Mouse (Mus musculus): Measurements from ENCODE around the gene Zfand2b. TPM values are rescaled to one million over a fixed set of nuclear protein-coding genes. Genes with fewer than 3 reads are reported as not detected.
A peak's percentile ranks its signal among the peaks of the same experiment; 100 is the strongest.

Zfand2b gene
- polyA plus RNA-seq (2016; fragmentation: Nextera tagmentation; extraction: Ambion mirVana), result 30.4 and 32.8 TPM in 2 replicates

- no peaks in the 10 kb centered on the region for H3K27me3 ChIP-seq
- peaks cover 14% of the 10 kb centered on the region for H3K4me1 ChIP-seq
- 1% methylated on average over 57 of the region's 59 CpGs for WGBS
- peak within 1 kb of the TSS; percentile 56 for H3K4me2 ChIP-seq
- H3K27ac ChIP-seq, result peak within 1 kb of the TSS; percentile 87
- peak within 1 kb of the TSS; percentile 61 for H3K4me3 ChIP-seq (replicated peaks)
- H3K9ac ChIP-seq, result peak within 1 kb of the TSS; percentile 55
- ATAC-seq (ENCODE audit: low FRiP score), result peak; percentile 98
- H3K9me3 ChIP-seq, result no peaks in the 10 kb centered on the region
- H3K36me3 ChIP-seq (replicated peaks), result peaks cover 32% of the 10 kb centered on the region
Observed at GRCm38 (mm10) chr1:75168472-75169464, at the start of gene Zfand2b. Gene Zfand2b, plus strand, starts transcription at chr1:75168646.

- no peaks in the 10 kb centered on the region for H3K9me3 ChIP-seq
- ATAC-seq (ENCODE audit: low FRiP score), result no peak
- H3K27ac ChIP-seq, result no peak overlapping the region
- no peak overlapping the region for H3K9ac ChIP-seq
- H3K36me3 ChIP-seq (replicated peaks), result no peaks in the 10 kb centered on the region
- H3K27me3 ChIP-seq, result no peaks in the 10 kb centered on the region
- H3K4me1 ChIP-seq, result peaks cover 12% of the 10 kb centered on the region
- H3K4me2 ChIP-seq, result no peak overlapping the region
- no peak overlapping the region for H3K4me3 ChIP-seq (replicated peaks)
- WGBS, result 78% methylated on average over 3 of the region's 3 CpGs
Observed at GRCm38 (mm10) chr1:75122211-75122610, 46.2 kb upstream of the Zfand2b start.

GRCm38 (mm10) chr1:75124346-75125321, 43.8 kb upstream of the Zfand2b start, which contains the start of gene Nhej1:
Gene Nhej1, minus strand, starts transcription at chr1:75125200.
- peak; percentile 97 for ATAC-seq (ENCODE audit: low FRiP score)
- Histone ChIP-seq H3K27me3 (0 out of 2 replicates have a peak, but pooled peaks cover 3% of the 10 kb centered on the region), H3K4me1 (peaks cover 12% of the 10 kb centered on the region), H3K27ac (peak within 1 kb of the TSS; percentile 95), H3K9ac (peak within 1 kb of the TSS; percentile 64), H3K9me3 (no peaks in the 10 kb centered on the region), H3K4me3 (replicated peaks) (peak within 1 kb of the TSS; percentile 61), H3K4me2 (peak within 1 kb of the TSS; percentile 62), H3K36me3 (replicated peaks) (no peaks in the 10 kb centered on the region)
- 2% methylated on average over 56 of the region's 56 CpGs for WGBS

GRCm38 (mm10) chr1:75125418-75125817, 43.0 kb upstream of the Zfand2b start:
- Histone ChIP-seq H3K27me3 (0 out of 2 replicates have a peak, but pooled peaks cover 3% of the 10 kb centered on the region), H3K4me1 (peaks cover 12% of the 10 kb centered on the region), H3K4me3 (replicated peaks) (peak overlapping the region; percentile 61), H3K36me3 (replicated peaks) (no peaks in the 10 kb centered on the region), H3K27ac (peak overlapping the region; percentile 95; the same call in 1 of the 2 replicates), H3K4me2 (peak overlapping the region; percentile 62), H3K9ac (peak overlapping the region; percentile 64), H3K9me3 (no peaks in the 10 kb centered on the region)
- 39% methylated on average over 5 of the region's 5 CpGs for WGBS
- no peak for ATAC-seq (ENCODE audit: low FRiP score)

- no peak overlapping the region for H3K4me3 ChIP-seq (replicated peaks)
- no peak overlapping the region for H3K9ac ChIP-seq
- no peak overlapping the region for H3K27ac ChIP-seq
- WGBS, result 79% methylated on average over 3 of the region's 3 CpGs
- H3K27me3 ChIP-seq, result peaks cover 10% of the 10 kb centered on the region; the same call in 1 of the 2 replicates
- H3K4me1 ChIP-seq, result peaks cover 12% of the 10 kb centered on the region
- H3K9me3 ChIP-seq, result no peaks in the 10 kb centered on the region
- no peak overlapping the region for H3K4me2 ChIP-seq
- ATAC-seq (ENCODE audit: low FRiP score), result no peak
- no peaks in the 10 kb centered on the region for H3K36me3 ChIP-seq (replicated peaks)
Observed at GRCm38 (mm10) chr1:75128641-75129040, 39.8 kb upstream of the Zfand2b start.

- no peaks in the 10 kb centered on the region for H3K4me1 ChIP-seq
- 69% methylated on average over 12 of the region's 12 CpGs for WGBS
- H3K36me3 ChIP-seq (replicated peaks), result peaks cover 30% of the 10 kb centered on the region
- H3K27me3 ChIP-seq, result peaks cover 12% of the 10 kb centered on the region; the same call in 1 of the 2 replicates
- H3K9ac ChIP-seq, result no peak within 1 kb of the TSS
- H3K4me2 ChIP-seq, result no peak within 1 kb of the TSS
- H3K9me3 ChIP-seq, result no peaks in the 10 kb centered on the region
- H3K27ac ChIP-seq, result no peak within 1 kb of the TSS
- no peak within 1 kb of the TSS for H3K4me3 ChIP-seq (replicated peaks)
- ATAC-seq (ENCODE audit: low FRiP score), result no peak
Observed at GRCm38 (mm10) chr1:75133421-75134207, 34.8 kb upstream of the Zfand2b start, which contains the start of gene Slc23a3. Gene Slc23a3, minus strand, starts transcription at chr1:75133890.

GRCm38 (mm10) chr1:75136293-75136692, 32.2 kb upstream of the Zfand2b start:
- Histone ChIP-seq H3K27ac (no peak overlapping the region), H3K9me3 (no peaks in the 10 kb centered on the region), H3K9ac (no peak overlapping the region), H3K4me3 (replicated peaks) (no peak overlapping the region), H3K4me1 (peaks cover 16% of the 10 kb centered on the region), H3K27me3 (peaks cover 8% of the 10 kb centered on the region; the same call in 1 of the 2 replicates), H3K4me2 (no peak overlapping the region), H3K36me3 (replicated peaks) (peaks cover 40% of the 10 kb centered on the region)
- no peak for ATAC-seq (ENCODE audit: low FRiP score)
- WGBS, result 91% methylated on average over 6 of the region's 6 CpGs

- no peak for ATAC-seq (ENCODE audit: low FRiP score)
- Histone ChIP-seq H3K4me2 (no peak overlapping the region), H3K4me3 (replicated peaks) (no peak overlapping the region), H3K27ac (no peak overlapping the region), H3K9me3 (no peaks in the 10 kb centered on the region), H3K27me3 (peaks cover 8% of the 10 kb centered on the region; the same call in 1 of the 2 replicates), H3K36me3 (replicated peaks) (peaks cover 40% of the 10 kb centered on the region), H3K4me1 (peaks cover 17% of the 10 kb centered on the region), H3K9ac (no peak overlapping the region)
- WGBS, result 90% methylated on average over 3 of the region's 3 CpGs
Observed at GRCm38 (mm10) chr1:75136730-75137129, 31.7 kb upstream of the Zfand2b start.

GRCm38 (mm10) chr1:75138448-75138847, 30.0 kb upstream of the Zfand2b start:
- Histone ChIP-seq H3K36me3 (replicated peaks) (peaks cover 40% of the 10 kb centered on the region), H3K9ac (no peak overlapping the region)
- WGBS, result 96% methylated on average over 2 of the region's 2 CpGs

GRCm38 (mm10) chr1:75140601-75141190, 27.8 kb upstream of the Zfand2b start:
- peak overlapping the region; percentile 87 for H3K4me3 ChIP-seq (replicated peaks)
- H3K4me2 ChIP-seq, result peak overlapping the region; percentile 95
- no peak overlapping the region for H3K27ac ChIP-seq
- H3K9ac ChIP-seq, result peak overlapping the region; percentile 93
- ATAC-seq (ENCODE audit: low FRiP score), result no peak
- peaks cover 49% of the 10 kb centered on the region for H3K36me3 ChIP-seq (replicated peaks)
- H3K9me3 ChIP-seq, result no peaks in the 10 kb centered on the region
- 64% methylated on average over 4 of the region's 4 CpGs for WGBS
- no peaks in the 10 kb centered on the region for H3K27me3 ChIP-seq
- peaks cover 34% of the 10 kb centered on the region for H3K4me1 ChIP-seq

More at GRCm38 (mm10) chr1:75138448-75138847, 30.0 kb upstream of the Zfand2b start:
- H3K9me3 ChIP-seq, result no peaks in the 10 kb centered on the region
- no peak overlapping the region for H3K4me3 ChIP-seq (replicated peaks)
- no peak overlapping the region for H3K27ac ChIP-seq
- no peak for ATAC-seq (ENCODE audit: low FRiP score)
- peaks cover 19% of the 10 kb centered on the region for H3K4me1 ChIP-seq
- H3K27me3 ChIP-seq, result 0 out of 2 replicates have a peak, but pooled peaks cover 3% of the 10 kb centered on the region
- no peak overlapping the region for H3K4me2 ChIP-seq

Data from forebrain, embryonic 12.5 days (tissue).